ENCODE assay signal across 8 mouse cellular contexts in genomic region chr13:31689317-31689716, GRCm38 (mm10).
DNase-seq lines count a peak whose midpoint lies in the region; ATAC-seq and TF ChIP-seq lines count a peak whose summit lies in the region.

No protein-coding gene starts in this region.

- H3K9ac ChIP-seq in hindbrain, embryonic 11.5 days (ENCODE audit: low read depth, low read length), result no peak overlapping the region
- H3K9ac ChIP-seq in hindbrain, embryonic 16.5 days (ENCODE audit: low read depth, low read length), result no peak overlapping the region

- H3K27me3 ChIP-seq in hindbrain, embryonic 11.5 days (ENCODE audit: control insufficient read depth, insufficient read depth, low read length), result no peaks in the 10 kb centered on the region
- H3K27me3 ChIP-seq in hindbrain, embryonic 16.5 days (replicated peaks; ENCODE audit: control insufficient read depth, insufficient read depth, low read length), result no peaks in the 10 kb centered on the region
- H3K27me3 ChIP-seq in thymus, adult 2 months (ENCODE audit: control insufficient read depth, insufficient read depth, low read length), result no peaks in the 10 kb centered on the region
- H3K27me3 ChIP-seq in splenic B cell, adult 2 months (ENCODE audit: control insufficient read depth, insufficient read depth, low read length, poor library complexity, severe bottlenecking), result no peaks in the 10 kb centered on the region

- H3K4me1 ChIP-seq in hindbrain, embryonic 11.5 days (replicated peaks; ENCODE audit: control insufficient read depth, insufficient read depth, low read length), result no peaks in the 10 kb centered on the region
- no peaks in the 10 kb centered on the region for H3K4me1 ChIP-seq in hindbrain, embryonic 16.5 days (ENCODE audit: control insufficient read depth, insufficient read depth, low read depth, low read length)
- H3K4me1 ChIP-seq in thymus, adult 2 months (replicated peaks; ENCODE audit: control insufficient read depth, insufficient read depth, low read length), result no peaks in the 10 kb centered on the region

- H3K27ac ChIP-seq in hindbrain, embryonic 11.5 days (ENCODE audit: low read depth, low read length), result no peak overlapping the region
- no peak overlapping the region for H3K27ac ChIP-seq in hindbrain, embryonic 16.5 days (ENCODE audit: low read depth, low read length)
- no peak overlapping the region for H3K27ac ChIP-seq in thymus, adult 2 months (ENCODE audit: control insufficient read depth, insufficient read depth, low read length)

- H3K9me3 ChIP-seq in hindbrain, embryonic 11.5 days (ENCODE audit: control insufficient read depth, low read length), result no peaks in the 10 kb centered on the region
- no peaks in the 10 kb centered on the region for H3K9me3 ChIP-seq in hindbrain, embryonic 16.5 days (ENCODE audit: control insufficient read depth, low read length)

- peak; percentile 35 for DNase-seq in hindbrain, embryonic 11.5 days (ENCODE audit: low spot score)
- peak; percentile 33 for DNase-seq in thymus, adult 2 months
- no peak for DNase-seq in thymus, adult 18-20 months
- DNase-seq in embryo, embryonic 9.5 days (ENCODE audit: extremely low spot score), result peak; percentile 22
- DNase-seq in splenic B cell, adult 2 months (ENCODE audit: low read depth, low spot score), result peak; percentile 23
- DNase-seq in layer of hippocampus, postnatal 36 days, result no peak

- 14% methylated on average over 1 of the region's 1 CpGs for WGBS in hindbrain, embryonic 11.5 days
- WGBS in hindbrain, embryonic 16.5 days, result 8% methylated on average over 1 of the region's 1 CpGs
- 11% methylated on average over 1 of the region's 1 CpGs for WGBS in thymus, adult 2 months

- no peak overlapping the region for H3K4me2 ChIP-seq in hindbrain, embryonic 11.5 days (replicated peaks; ENCODE audit: low read depth, low read length)
- H3K4me2 ChIP-seq in hindbrain, embryonic 16.5 days (ENCODE audit: low read length), result no peak overlapping the region

- H3K36me3 ChIP-seq in hindbrain, embryonic 11.5 days (ENCODE audit: control insufficient read depth, insufficient read depth, low read length), result no peaks in the 10 kb centered on the region
- no peaks in the 10 kb centered on the region for H3K36me3 ChIP-seq in hindbrain, embryonic 16.5 days (ENCODE audit: control insufficient read depth, insufficient read depth, low read length)
- H3K36me3 ChIP-seq in thymus, adult 2 months (ENCODE audit: control insufficient read depth, insufficient read depth, low read length), result no peaks in the 10 kb centered on the region
- no peaks in the 10 kb centered on the region for H3K36me3 ChIP-seq in splenic B cell, adult 2 months (ENCODE audit: control insufficient read depth, insufficient read depth, low read length, poor library complexity, severe bottlenecking)

- ATAC-seq in hindbrain, embryonic 11.5 days (ENCODE audit: low FRiP score), result no peak
- ATAC-seq in hindbrain, embryonic 16.5 days, result no peak
- ATAC-seq in cerebellum, adult (ENCODE audit: insufficient number of reproducible peaks, low FRiP score, low TSS enrichment), result no peak

- no peak for TF ChIP-seq CTCF in thymus, adult 2 months (IDR thresholded peaks at IDR 0.05; ENCODE audit: borderline replicate concordance, control insufficient read depth, extremely low read depth, insufficient read depth, low read length, poor library complexity)

- no peak for TF ChIP-seq POLR2A in thymus, adult 2 months (IDR thresholded peaks at IDR 0.05; ENCODE audit: control insufficient read depth, extremely low read depth, insufficient read depth, low read length, poor library complexity)

- H3K4me3 ChIP-seq in hindbrain, embryonic 11.5 days (ENCODE audit: low read depth, low read length), result no peak overlapping the region
- H3K4me3 ChIP-seq in hindbrain, embryonic 16.5 days (ENCODE audit: low read length), result no peak overlapping the region
- H3K4me3 ChIP-seq in thymus, adult 2 months (ENCODE audit: control insufficient read depth, insufficient read depth, low read length), result no peak overlapping the region

Comparison
In these comparisons a context has a peak if more than half of its experiments do, and no peak if none do; other contexts are left out.
1. DNase-seq: peak in hindbrain, embryonic 11.5 days (single experiment), thymus, adult 2 months (single experiment), embryo, embryonic 9.5 days (single experiment) and splenic B cell, adult 2 months (single experiment); none in thymus, adult 18-20 months (0 of 2) and layer of hippocampus, postnatal 36 days (0 of 2).